Mouse (Mus musculus): ENCODE measurements at regions not wholly inside any gene's neighbourhood (a gene's known extent, or its start where the extent isn't known, plus 50 kb on each side); places are given as distances from the start of the nearest gene placed in this dataset.
"Not testable (repeated sequence)": the region's sequence is repeated elsewhere in the genome, so short reads cannot be mapped to it uniquely, and the experiment has no call there.

DNA sequence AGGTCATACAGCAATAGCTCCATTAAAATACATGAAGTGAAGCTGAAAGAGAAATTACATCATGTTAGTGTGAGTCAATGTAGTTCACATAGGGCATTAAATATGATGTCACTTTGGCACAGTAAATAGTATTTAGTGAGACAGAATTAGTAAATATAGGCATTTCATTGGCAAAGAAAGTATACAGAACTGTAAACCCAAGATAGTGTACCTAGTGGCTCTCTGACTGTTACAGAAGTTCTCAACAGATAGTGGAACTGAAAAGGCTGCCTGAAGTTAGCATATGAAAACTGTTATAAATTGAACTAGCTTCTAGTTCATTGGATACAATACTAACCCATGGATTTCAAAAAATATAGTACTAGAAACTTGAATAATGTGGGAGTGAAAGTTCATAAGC is 1642.1 kb upstream of the Cdh6 start:
- no peak for ATAC-seq (ENCODE audit: low FRiP score, low read depth)
- H3K36me3 ChIP-seq (ENCODE audit: control insufficient read depth, insufficient read depth, low read length): no peaks in the 10 kb centered on the region
- no peaks in the 10 kb centered on the region for H3K27me3 ChIP-seq (ENCODE audit: control insufficient read depth, insufficient read depth, low read length)
- H3K4me3 ChIP-seq (replicated peaks; ENCODE audit: low read length): no peak overlapping the region
- TF ChIP-seq POLR2A (IDR thresholded peaks at IDR 0.05; ENCODE audit: borderline replicate concordance, extremely low read depth, insufficient read depth, insufficient read length): no peak
- no peak overlapping the region for H3K27ac ChIP-seq (replicated peaks; ENCODE audit: low read depth, low read length)
- DNase-seq (ENCODE audit: low spot score): no peak
- H3K9ac ChIP-seq (ENCODE audit: low read depth, low read length, severe bottlenecking): no peak overlapping the region
- H3K9me3 ChIP-seq (ENCODE audit: control insufficient read depth, low read length): no peaks in the 10 kb centered on the region
- H3K4me1 ChIP-seq (ENCODE audit: control insufficient read depth, insufficient read depth, low read length): no peaks in the 10 kb centered on the region
- H3K4me2 ChIP-seq (replicated peaks; ENCODE audit: low read depth, low read length, severe bottlenecking): no peak overlapping the region

DNA sequence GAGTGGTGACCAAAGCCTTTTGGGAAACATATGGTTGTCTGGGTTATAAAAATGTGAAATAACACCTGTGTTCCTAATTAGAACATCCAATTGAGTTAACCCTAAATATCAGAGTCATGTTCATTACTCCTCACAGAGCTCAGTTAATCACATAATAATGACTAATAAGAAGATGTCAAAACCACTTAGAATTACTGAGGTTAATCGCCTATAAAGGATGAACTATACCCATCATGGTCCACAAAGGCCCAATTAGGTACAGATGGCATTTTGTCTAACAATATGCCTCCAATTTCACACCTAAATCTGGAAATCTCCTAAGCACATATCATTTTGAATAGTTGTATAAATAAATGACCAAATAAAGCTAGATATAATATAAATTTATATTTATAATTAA is 1633.4 kb upstream of the Cdh6 start:
- Histone ChIP-seq H3K36me3 (ENCODE audit: control insufficient read depth, insufficient read depth, low read length) (no peaks in the 10 kb centered on the region), H3K27me3 (ENCODE audit: control insufficient read depth, insufficient read depth, low read length) (no peaks in the 10 kb centered on the region), H3K27ac (replicated peaks; ENCODE audit: low read depth, low read length) (no peak overlapping the region), H3K4me1 (ENCODE audit: control insufficient read depth, insufficient read depth, low read length) (no peaks in the 10 kb centered on the region), H3K4me2 (replicated peaks; ENCODE audit: low read depth, low read length, severe bottlenecking) (no peak overlapping the region), H3K9ac (ENCODE audit: low read depth, low read length, severe bottlenecking) (no peak overlapping the region), H3K4me3 (replicated peaks; ENCODE audit: low read length) (no peak overlapping the region), H3K9me3 (ENCODE audit: control insufficient read depth, low read length) (no peaks in the 10 kb centered on the region)
- TF ChIP-seq POLR2A (IDR thresholded peaks at IDR 0.05; ENCODE audit: borderline replicate concordance, extremely low read depth, insufficient read depth, insufficient read length): no peak
- DNase-seq (ENCODE audit: low spot score) (no peak), ATAC-seq (ENCODE audit: low FRiP score, low read depth) (no peak)
- 51% methylated on average over 1 of the region's 1 CpGs for WGBS

DNA sequence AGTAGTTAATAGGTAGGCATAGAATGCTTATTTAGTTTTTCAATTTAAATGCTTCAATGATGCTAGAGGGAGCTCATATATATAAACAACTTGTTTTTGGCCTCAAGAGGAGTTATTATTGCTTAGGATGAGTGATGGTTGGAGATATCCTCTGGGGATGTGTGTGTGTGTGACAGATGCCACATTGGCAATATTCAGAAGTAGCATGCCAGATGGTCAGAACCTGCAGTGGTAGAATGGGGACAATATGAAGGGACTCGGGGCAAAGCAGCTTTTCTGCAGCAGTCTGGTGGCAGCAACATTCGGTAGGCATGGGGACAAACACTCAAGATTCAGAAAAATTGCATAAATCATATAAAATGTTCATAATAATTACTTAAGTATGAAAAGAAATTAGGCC is 1621.7 kb upstream of the Cdh6 start:
- H3K9me3 ChIP-seq (ENCODE audit: control insufficient read depth, low read length): 0 out of 2 replicates have a peak, but pooled peaks cover 3% of the 10 kb centered on the region
- no peaks in the 10 kb centered on the region for H3K36me3 ChIP-seq (ENCODE audit: control insufficient read depth, insufficient read depth, low read length)
- WGBS: 86% methylated on average over 2 of the region's 2 CpGs
- TF ChIP-seq POLR2A (IDR thresholded peaks at IDR 0.05; ENCODE audit: borderline replicate concordance, extremely low read depth, insufficient read depth, insufficient read length): no peak
- H3K4me1 ChIP-seq (ENCODE audit: control insufficient read depth, insufficient read depth, low read length): no peaks in the 10 kb centered on the region
- no peak overlapping the region for H3K9ac ChIP-seq (ENCODE audit: low read depth, low read length, severe bottlenecking)
- H3K27ac ChIP-seq (replicated peaks; ENCODE audit: low read depth, low read length): no peak overlapping the region
- DNase-seq (ENCODE audit: low spot score) (no peak), ATAC-seq (ENCODE audit: low FRiP score, low read depth) (no peak)
- no peaks in the 10 kb centered on the region for H3K27me3 ChIP-seq (ENCODE audit: control insufficient read depth, insufficient read depth, low read length)
- H3K4me3 ChIP-seq (replicated peaks; ENCODE audit: low read length): no peak overlapping the region
- no peak overlapping the region for H3K4me2 ChIP-seq (replicated peaks; ENCODE audit: low read depth, low read length, severe bottlenecking)

DNA sequence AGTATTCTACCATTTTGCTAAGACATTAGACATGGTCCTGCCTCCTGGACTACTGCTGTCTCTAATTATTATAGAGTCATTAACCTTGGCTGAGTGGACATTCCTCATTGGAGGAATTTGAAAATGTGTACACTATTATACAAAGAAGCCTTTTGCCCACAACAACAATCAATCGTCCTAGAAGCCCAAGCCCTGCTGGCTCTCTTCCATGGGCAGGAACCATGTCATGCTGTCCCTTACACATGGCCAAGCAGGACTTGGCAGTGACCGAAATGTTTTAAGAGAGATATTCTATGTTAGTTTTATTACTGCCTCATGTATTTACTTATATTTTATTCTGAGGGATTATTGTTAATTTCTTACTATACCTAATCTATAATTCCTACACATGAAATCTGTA is 1607.3 kb upstream of the Cdh6 start:
- no peak overlapping the region for H3K27ac ChIP-seq (replicated peaks; ENCODE audit: low read depth, low read length)
- no peaks in the 10 kb centered on the region for H3K9me3 ChIP-seq (ENCODE audit: control insufficient read depth, low read length)
- H3K4me2 ChIP-seq (replicated peaks; ENCODE audit: low read depth, low read length, severe bottlenecking): no peak overlapping the region
- WGBS: 66% methylated on average over 2 of the region's 2 CpGs
- DNase-seq (ENCODE audit: low spot score): no peak
- no peak for TF ChIP-seq POLR2A (IDR thresholded peaks at IDR 0.05; ENCODE audit: borderline replicate concordance, extremely low read depth, insufficient read depth, insufficient read length)
- H3K9ac ChIP-seq (ENCODE audit: low read depth, low read length, severe bottlenecking): no peak overlapping the region
- no peaks in the 10 kb centered on the region for H3K36me3 ChIP-seq (ENCODE audit: control insufficient read depth, insufficient read depth, low read length)
- no peak overlapping the region for H3K4me3 ChIP-seq (replicated peaks; ENCODE audit: low read length)
- no peaks in the 10 kb centered on the region for H3K27me3 ChIP-seq (ENCODE audit: control insufficient read depth, insufficient read depth, low read length)
- ATAC-seq (ENCODE audit: low FRiP score, low read depth): no peak
- H3K4me1 ChIP-seq (ENCODE audit: control insufficient read depth, insufficient read depth, low read length): no peaks in the 10 kb centered on the region

DNA sequence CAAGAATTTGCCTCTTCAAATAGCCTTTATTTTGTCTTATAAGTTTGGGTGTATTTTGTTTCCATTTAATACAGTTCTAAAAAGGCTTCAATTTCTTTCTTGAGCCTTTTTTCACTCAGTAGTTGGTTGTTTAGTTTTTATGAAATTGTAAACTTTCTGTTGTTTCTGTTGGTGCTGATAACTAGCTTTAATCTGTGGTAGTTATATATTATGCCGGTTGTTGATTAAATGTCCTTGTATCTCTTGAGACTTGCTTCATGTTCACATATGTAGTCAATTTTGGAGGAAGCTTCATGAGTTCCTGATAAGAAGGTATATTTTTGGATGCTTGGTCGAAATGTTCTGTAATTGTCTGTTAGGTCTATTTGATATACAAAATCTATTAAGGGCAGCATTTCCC is 1568.3 kb upstream of the Cdh6 start:
- Histone ChIP-seq H3K9ac (ENCODE audit: low read depth, low read length, severe bottlenecking) (no peak overlapping the region), H3K27me3 (ENCODE audit: control insufficient read depth, insufficient read depth, low read length) (no peaks in the 10 kb centered on the region), H3K9me3 (ENCODE audit: control insufficient read depth, low read length) (no peaks in the 10 kb centered on the region), H3K4me3 (replicated peaks; ENCODE audit: low read length) (no peak overlapping the region), H3K27ac (replicated peaks; ENCODE audit: low read depth, low read length) (no peak overlapping the region), H3K4me2 (replicated peaks; ENCODE audit: low read depth, low read length, severe bottlenecking) (no peak overlapping the region), H3K36me3 (ENCODE audit: control insufficient read depth, insufficient read depth, low read length) (no peaks in the 10 kb centered on the region), H3K4me1 (ENCODE audit: control insufficient read depth, insufficient read depth, low read length) (no peaks in the 10 kb centered on the region)
- ATAC-seq (ENCODE audit: low FRiP score, low read depth) (no peak), DNase-seq (ENCODE audit: low spot score) (no peak)
- TF ChIP-seq POLR2A (IDR thresholded peaks at IDR 0.05; ENCODE audit: borderline replicate concordance, extremely low read depth, insufficient read depth, insufficient read length): no peak
- WGBS: 93% methylated on average over 2 of the region's 2 CpGs

DNA sequence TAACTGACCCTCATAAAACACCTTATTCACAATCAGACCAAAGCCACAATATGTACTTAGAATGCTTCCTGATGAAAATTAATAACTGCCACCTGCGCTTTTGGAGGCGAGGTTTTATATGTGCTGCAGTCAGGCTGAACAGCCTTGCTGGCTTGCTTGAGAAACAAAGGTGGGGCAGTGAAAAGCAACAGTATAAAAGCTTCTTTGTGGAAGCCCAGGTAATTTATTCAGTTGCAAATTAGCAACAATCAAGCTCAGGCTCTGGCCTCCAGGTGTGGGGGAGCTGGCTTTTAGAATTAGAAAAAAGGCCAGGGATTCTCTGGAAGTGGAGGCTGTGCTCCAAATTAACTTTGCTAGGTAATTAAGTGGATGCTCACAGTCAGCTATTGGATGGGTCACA is 1524.5 kb upstream of the Cdh6 start:
- WGBS: 86% methylated on average over 2 of the region's 2 CpGs
- not testable (repeated sequence) for H3K27me3 ChIP-seq (ENCODE audit: control insufficient read depth, insufficient read depth, low read length); H3K27ac ChIP-seq (replicated peaks; ENCODE audit: low read depth, low read length); H3K4me3 ChIP-seq (replicated peaks; ENCODE audit: low read length); H3K4me2 ChIP-seq (replicated peaks; ENCODE audit: low read depth, low read length, severe bottlenecking); H3K4me1 ChIP-seq (ENCODE audit: control insufficient read depth, insufficient read depth, low read length); H3K9ac ChIP-seq (ENCODE audit: low read depth, low read length, severe bottlenecking); DNase-seq (ENCODE audit: low spot score); H3K9me3 ChIP-seq (ENCODE audit: control insufficient read depth, low read length); H3K36me3 ChIP-seq (ENCODE audit: control insufficient read depth, insufficient read depth, low read length); ATAC-seq (ENCODE audit: low FRiP score, low read depth)
